Mouse (Mus musculus) urinary bladder, adult 18-20 months (tissue): Measurements from ENCODE around the gene Ntn1.

ENCODE experiments used
- DNase-seq, 2 experiments: peaks; one replicate each; pipeline ENCODE4 v3.0.0; 2022; ENCODE audit warnings: low spot score in 2 of 2, mixed read lengths in 2 of 2

Gene Ntn1

DNA sequence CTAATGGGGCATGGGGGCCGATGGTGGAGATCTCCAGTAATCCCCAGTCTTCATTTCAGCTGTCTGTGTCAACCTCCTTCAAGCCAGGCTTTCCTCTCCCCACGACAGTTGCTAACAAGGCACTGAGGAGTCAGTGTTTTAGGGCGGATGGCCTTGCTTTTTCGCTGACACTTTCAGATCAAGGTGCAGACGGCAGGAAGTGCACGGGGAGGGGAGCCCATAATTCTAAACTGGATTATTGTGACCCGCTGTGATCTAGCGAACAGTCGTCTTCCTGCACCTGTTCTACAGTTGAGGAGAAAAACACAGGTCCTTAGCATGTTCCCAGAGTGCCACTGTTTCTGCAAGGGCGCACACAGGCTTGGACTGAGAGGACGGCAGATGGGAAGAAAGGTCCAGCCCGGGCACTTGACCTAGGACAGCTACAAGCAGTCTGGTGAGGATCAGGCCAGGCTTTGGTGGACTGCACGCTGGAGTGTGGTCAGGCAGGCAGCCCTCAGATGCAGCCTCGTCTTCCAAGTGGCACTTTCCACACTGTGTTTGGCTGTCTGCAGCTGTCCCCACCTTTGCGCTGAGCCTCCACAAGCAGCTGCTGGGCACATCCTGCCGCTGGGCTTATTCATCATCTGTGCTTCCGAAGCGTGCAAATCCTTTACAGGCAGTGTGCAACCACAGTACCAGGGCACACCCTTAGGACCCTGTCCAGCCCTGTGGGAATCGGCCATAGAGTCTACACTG lies 129.7 kb downstream of the Ntn1 start:
- no peak for DNase-seq

DNA sequence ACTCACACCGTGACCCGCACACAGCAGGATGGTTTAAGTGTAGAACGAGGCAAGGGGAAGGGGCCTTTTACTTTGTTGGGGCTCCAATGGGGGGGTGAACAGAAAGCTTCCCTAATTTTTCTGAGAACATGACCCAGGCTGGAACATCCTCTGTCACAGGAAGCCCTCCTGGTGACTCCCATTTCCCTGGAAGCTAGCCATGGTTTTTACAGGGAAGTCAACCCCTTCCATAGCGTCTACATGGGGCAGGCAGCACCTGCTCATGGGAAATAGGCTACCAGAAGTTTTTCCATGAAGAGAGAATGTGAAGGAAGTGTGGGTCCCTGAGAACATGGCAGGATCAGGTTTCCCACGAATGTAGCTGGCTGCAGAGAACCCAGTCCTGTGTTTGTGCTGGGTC lies 136.3 kb downstream of the Ntn1 start:
- DNase-seq = no peak

DNA sequence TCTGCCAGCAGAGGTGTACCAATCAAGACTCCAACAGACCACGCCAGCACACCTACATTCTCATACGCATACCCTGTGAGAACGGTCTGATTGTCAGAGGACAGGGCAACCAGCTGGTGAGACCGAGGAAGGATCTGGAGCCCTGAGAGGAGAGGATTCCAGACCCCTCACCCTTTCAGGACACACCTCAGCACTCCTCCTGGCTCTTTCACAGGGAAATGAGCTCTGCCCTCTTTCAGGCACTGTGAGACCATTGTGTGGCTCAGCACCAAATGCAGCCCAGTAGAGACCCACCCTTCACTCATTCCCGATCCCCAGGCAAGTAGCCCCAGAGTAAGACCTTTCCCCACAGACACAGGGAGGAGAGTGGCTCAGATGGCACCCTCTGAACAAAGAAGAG lies 137.5 kb downstream of the Ntn1 start:
- DNase-seq = no peak

DNA sequence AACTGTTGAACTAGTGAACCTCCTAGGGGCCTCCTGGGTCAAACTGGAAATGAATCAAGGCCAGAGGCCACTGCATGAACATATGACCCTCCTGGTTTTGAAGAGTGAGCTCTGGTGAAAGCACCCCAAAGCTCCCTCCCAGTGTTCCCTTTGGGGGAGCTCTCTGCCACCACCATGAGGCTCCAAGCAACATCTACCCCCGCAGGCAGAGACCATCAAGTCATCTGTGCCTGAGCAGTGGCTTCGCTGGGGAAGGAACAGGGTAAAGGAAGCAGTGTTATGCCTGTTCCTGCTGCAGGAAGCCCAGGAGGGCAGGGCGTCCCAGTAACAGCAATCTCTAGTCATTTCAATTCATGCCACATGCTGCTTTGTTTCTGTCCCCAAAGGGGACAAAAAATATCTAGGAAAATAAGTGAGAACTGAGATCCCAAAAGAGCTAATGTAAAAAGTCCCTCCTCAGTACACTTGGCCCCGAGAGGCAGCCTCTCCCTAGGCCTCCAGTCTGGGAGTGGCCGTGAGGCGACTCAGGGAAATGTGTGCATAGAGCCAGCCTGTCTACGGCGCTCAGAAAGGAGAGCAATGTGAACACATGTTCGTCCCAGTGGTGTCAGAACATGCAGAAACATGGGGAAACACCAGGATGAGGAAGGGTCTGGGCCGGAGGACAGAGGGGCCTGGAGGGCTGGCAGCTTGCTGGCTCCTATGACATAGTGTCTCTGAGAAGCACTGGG lies 139.3 kb downstream of the Ntn1 start:
- DNase-seq = no peak

DNA sequence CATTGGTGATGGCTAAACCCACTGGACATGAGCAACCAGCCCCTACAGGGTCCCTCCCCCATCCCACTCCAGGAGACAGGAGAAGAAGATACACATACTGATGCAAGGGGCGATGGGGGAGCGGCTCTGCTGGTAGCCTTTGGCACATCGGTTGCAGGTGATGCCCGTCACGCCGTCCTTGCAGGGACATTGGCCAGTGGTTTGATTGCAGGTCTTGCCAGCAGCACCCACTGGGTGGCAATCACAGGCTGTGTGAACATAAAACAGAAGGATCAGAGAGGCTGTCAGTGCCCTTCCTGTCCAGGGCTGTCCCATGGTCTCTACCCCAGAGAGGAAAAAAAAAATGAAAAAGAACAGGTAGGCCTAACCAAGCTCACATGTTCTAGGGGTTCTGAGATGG lies 140.2 kb downstream of the Ntn1 start:
- DNase-seq = no peak

DNA sequence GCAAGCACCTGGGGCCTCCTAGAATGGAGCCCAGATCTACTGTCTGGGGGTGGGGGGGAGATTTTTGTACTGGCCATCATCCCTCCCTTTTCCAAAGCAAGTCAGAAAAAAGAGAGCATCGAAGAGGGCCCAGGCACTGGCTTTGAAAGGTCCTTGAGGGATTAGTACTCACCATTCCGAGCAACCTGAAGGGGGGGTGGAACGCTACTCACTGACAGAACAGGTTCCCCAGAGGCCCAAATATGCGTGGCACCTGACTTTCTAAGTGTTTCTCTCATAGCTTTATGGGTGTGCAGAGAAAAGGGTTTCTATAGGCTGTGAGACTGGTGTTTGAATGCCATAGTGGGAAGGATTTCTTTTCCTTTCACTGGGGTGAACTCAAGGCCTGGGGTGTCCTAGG lies 142.1 kb downstream of the Ntn1 start:
- DNase-seq = no peak

DNA sequence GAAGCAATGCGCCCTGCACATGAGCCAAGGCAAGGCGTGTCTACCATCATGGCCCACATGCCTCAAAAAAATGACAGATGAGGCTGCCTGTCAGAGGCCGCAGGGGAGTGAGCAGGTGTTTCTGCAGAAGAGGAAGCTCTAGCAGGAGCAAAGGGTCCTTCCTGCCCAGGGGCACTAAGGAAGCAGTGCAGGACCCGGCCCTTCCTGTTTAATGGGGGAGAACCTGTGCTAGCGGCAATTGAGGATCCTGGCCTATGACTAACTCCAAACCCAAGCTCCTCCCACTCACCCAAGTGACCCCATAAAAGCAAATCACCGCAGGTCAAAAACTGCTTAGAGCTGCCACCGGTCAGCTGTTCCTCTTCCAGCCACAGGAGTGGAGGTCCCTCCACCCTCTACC lies 147.1 kb downstream of the Ntn1 start:
- no peak for DNase-seq

DNA sequence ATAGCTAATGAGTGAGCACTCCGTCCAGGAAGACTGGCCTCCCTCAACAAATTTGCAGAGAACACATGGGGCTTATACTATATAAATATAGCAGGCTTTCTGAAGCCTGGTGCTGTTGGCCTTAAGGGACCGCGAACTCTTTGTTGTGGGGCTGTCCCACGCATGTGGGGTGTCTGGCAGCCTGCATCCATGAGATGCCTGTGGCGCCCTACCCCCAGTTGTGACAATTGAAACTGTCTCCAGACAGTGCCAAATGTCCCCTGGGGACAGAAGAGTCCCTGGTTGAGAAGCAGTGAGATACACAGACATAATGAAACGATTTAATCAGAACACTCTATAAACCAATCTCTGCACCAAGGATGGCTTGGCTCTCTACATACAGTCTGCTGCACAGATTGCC lies 150.5 kb downstream of the Ntn1 start:
- DNase-seq = no peak

DNA sequence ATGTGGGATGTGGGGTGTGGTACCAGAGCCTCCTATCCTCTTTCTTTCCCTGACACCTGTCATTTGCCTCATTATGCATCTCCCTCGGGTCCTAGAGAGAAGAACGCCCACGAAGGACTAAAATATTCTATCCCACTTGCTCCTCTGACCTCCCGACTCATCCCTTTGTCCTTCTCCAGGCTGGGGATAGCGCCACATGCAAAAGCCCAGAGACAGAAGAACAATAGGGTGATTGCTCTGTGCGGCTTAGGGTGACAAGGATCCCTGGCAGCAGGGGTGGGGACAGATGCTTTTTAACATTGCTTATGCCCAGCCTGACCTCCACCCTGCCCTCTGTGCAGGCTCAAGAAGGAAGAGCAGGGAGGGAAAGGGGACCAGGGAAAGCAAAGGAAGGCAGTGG lies 152.7 kb downstream of the Ntn1 start:
- no peak for DNase-seq

DNA sequence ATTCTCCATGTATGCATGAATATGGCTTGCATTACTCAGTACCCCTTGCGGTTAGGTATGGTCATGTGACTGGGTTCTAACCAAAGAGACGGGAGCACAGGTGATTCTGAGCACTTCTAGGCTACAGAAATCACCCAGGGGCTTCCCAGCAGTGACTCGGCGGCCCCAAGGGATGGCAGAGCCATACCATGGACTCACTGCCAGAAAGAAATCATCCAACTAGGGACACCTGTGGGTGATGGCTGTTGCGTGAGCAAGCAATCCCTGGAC lies 155.7 kb downstream of the Ntn1 start:
- no peak for DNase-seq

DNA sequence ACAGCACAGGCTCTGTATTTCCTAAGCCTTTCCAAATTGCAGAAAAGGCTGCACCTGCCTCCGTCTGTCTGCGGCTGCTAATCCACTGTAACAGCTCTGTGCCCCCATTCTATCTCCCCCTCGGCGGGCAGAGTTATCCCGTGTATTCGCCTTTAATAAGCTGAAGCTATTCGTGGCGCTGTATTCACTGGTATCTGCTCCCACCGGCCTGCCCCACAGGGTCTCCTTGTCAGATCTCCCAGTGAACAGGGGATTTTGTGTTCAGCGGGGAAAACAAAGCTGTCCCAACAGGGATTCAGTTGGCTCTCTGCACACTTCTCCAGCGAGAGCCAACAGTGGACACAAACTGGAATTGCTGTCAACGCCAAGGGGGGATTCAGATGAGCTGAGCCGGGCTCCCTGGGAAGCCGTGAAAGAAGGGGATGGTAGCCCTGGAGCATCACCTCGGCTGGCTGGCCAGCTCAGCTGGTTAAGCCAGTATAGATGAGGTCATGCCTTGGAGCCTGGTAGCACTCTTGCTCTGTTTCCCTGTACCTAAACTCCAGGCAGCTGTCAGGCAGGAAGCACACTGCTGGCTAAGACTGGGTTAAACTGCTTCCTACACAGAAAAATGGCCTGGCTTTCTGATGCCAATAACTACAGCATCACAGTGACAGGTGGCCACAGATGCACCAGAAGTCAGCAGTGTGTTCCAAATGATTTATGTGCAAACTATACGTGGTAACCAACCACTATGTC lies 156.2 kb downstream of the Ntn1 start:
- DNase-seq = no peak

DNA sequence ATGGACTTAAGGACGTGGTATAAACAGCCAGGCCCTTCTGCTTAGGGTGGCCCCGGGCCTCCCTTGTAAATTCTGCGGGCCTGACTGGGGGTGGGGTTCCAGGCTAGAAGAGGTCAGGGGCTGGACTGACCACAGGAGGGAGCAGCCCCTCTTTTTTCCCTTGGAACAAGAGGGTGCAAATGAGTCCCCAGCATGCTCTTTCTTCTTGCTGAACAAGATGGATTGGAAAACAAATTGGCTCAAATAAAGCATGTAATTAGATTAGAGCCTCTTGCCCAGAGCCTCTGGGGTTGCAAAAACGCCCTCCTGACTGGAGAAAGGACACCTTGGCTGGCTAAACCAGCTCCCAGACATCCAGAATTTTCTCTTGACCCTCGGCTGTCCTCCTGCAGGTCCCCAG lies 160.9 kb downstream of the Ntn1 start:
- no peak for DNase-seq

DNA sequence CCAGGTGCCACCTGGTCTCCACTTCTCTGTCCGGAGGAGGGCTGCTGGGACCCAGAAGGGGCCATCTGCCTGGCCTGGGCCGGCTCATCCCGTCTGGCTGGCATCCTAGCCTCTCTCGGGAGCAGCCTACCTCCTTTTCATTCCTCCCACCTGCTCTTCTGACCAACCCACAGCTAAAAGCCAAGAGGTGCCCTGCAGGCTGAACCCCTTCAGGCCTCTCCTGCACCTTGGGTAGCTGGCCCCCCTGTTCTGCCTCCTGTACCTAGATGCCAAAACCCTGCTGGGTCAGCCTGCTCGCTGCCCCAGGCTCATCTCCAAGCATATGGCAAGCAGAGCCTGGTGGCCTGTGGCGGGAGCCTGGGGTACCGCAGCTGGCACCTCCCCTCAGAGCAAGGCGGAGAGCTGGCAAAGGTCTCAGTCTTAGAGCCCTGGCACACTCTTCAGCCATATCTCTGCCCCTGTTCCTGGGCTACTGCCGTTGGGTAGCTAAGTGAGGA lies 167.1 kb downstream of the Ntn1 start:
- no peak for DNase-seq

DNA sequence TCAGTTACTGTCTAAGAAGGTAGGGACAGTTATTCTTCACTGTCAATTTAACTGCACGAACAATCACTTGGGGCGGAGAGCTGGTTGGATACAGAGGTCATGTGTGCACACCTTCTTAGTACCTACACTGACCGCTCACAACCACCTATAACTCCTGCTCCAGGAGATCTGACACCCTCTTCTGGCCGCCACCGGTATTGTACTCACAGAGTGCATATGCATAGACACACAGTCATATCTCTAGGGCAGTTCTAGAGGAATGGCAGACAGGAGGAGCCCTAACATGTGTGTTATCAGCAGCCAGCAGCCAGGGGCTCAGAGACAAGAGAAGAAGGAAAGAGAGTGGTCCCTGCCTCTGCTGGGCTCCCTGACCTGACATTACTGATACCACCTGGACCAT lies 169.1 kb downstream of the Ntn1 start:
- no peak for DNase-seq

DNA sequence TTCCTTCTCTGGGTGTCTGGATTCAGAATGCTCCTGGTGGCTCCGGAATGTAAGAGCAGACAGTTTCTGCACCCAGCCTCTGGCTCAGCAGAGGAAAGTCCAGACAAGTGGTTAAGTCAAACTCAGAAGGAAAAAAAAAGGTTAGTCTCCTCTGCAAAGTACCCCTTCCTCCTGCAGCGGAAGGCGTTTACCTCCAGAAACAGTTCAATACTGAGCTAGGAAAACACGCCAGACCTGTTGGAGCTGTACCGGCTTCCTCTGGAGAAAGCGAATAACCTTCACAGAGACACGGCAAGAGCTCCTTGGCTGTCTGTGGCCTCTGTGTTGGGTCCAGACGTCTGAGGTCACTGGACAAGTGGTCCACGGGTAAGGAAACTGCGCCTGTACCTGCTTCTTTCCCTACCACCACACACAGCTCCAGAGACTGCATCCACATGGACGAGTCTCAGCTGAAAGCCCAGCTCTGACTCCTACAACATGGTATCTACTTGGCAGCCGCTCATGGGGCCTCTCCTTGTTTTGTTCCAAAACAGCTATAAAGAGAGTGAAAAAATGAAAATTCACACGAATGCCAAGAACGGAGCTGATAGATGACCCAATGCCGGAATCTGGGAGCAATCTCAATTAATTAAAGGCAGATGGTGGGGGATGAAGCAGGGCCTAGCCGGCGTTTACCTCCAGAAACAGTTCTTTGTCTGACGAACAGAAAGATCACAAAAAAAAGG lies 171.5 kb downstream of the Ntn1 start:
- DNase-seq = no peak

DNA sequence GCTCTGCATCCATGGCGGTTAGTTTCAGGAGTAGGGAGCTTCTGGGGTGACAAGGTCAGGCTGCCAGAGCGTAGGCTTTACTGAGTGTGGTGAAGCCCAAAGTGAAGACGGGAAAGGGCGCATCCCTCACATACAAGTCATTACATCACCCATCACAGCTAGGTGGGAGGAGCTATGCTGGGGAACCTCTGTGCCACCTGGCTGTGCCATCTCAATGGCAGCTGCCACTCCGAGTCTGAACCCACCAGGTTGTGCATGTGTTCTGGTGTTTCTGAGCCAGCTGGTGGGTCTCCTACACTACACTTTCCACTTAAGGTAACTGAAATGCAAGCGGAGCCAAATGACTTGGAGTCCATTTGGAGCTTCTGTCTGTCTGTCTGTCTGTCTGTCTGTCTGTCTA lies 172.8 kb downstream of the Ntn1 start:
- no peak for DNase-seq

DNA sequence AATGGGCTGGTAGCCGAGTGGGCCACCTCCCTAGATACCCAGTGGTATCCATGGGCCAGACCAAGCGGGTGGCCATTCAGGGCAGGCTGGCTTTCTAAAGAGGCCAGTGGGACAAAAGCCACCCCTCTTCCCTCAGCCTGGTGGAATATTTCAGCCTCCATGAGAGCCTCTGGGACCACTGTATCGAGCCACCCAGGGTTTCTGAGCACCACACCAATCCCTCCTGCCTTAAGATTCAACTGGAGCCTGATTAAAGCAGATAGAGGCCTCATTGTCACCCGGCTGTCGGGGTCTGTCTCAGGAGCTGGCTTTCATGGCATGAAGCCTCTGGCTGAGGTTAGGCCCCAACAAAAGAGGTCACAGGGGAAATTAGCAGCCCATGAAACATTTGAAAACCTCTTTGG lies 174.0 kb downstream of the Ntn1 start:
- DNase-seq = no peak

DNA sequence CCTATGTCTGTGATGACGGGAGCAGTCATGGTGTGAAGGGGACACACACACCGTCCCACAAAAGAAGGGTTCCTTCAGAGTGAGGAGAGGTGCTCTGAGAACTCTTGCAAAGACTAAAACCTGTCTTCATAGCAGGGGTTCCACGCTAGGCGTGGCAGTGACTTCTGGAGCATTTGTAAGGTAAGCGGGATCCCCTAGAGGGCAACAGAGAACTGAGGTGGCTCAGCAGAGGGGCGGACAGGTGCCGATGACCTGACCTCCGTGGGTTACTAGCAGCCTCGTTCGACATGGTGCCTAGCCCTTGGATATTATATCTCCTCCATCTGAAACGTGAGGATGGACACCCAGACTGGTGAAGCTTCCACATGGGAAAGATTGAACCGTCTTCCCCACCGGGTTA lies 177.5 kb downstream of the Ntn1 start:
- DNase-seq = no peak

DNA sequence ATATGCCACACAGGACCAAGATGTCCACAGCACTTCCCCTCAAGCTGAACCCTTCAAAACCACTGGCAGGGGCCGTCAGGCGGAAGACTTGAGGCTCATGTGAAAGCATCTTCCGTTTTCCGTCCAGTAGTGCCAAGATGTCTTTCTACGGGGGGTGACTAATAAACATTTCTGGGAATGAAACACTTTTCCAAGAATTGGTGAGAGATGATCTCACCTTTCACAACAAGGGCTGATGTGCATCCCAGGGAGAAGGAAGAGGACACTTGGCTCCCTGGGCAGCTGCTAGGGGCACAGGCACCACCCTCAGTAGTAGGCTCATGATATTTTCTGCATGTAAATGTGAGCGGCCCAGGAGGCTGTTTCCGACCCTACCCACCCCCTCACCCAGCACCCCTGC lies 178.4 kb downstream of the Ntn1 start:
- DNase-seq = no peak

DNA sequence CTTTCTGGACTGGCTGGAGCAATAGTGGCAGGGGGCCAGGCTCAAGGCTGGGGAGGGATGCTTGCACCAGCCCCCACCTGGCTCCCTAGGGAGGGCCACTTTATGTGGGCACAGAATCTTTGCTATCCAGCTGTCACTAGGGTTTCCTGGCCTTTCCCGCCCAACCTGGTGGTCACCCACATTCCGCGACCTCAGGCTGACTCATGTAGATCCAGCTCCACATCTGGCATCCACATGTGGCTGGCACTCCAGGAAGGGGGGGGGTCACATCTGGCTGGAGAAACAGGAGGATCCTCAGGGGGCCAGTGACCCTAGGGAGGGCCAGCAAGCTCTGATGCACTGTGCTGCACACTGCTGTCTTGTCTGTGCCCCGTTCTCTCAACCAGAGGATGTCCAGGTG lies 179.9 kb downstream of the Ntn1 start:
- no peak for DNase-seq

DNA sequence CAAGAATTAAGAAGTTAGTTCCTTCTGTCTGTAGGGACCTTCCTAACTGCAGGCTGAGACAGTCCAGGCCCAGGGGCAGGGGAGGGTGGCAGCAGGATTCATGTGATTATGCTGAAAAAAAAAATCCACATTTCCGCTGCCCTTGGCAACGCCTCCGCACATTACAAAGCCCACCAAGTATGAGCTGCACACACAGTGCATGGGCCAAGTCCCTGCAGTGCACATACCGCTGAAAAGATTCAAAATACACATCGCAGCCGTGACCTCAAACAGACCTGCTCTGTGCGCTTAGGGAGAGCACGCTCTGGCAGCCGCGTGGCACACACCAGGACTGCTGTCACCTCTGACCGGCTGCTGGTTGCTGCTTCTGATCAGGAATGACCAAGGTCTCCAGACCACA lies 184.6 kb downstream of the Ntn1 start:
- no peak for DNase-seq

DNA sequence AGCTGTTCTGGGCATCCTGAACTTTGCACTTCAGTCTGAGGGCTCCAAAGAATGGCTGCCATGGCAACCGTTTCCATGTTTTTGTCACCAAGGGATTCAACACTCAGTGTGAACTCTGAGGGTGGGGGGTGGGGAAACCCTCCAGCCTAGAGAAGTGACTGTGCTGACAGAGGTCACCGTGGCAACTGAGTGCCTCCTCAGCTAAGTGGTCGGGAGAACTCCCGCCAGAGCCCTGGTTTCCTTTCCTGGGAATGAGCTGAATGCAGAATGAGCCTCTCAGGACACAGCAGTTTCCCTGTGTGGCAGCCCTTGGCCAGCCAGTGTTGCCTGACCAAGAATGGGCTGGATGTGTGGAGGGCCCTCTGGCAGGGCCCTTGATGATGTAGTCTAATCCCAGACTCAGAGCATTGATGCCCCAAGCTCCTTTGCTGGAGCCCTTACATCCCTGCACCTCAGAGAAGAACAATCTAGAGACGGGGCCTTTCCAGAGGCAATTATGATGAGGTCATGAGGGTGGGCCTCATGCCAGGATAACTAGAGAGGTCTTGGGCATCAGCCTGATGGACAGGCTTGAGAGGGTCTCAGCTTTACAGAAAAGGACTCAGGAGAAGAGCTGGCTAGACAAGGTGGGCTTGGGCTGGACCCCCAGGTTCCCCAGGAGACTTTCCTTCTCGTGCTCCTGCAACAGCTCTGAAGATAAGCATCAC lies 185.3 kb downstream of the Ntn1 start:
- no peak for DNase-seq
